Mouse (Mus musculus) lung, adult 2 months (tissue): ENCODE measurements around the gene Ccnk.

ENCODE experiments used
- CTCF ChIP-seq: fragments of 200-500 bp; IDR thresholded peaks from 2 replicates; pipeline ENCODE4 v1.5.1; 2011; ENCODE audit warnings: mild to moderate bottlenecking, low read length, control low read depth; ENCODE audit not compliant: insufficient read depth
- POLR2A ChIP-seq: fragments of 200-500 bp; IDR thresholded peaks from 2 replicates; pipeline ENCODE4 v1.6.1; 2011; ENCODE audit warnings: low read depth, mild to moderate bottlenecking, control low read depth, low read length, borderline replicate concordance; ENCODE audit errors: extremely low read depth

DNA sequence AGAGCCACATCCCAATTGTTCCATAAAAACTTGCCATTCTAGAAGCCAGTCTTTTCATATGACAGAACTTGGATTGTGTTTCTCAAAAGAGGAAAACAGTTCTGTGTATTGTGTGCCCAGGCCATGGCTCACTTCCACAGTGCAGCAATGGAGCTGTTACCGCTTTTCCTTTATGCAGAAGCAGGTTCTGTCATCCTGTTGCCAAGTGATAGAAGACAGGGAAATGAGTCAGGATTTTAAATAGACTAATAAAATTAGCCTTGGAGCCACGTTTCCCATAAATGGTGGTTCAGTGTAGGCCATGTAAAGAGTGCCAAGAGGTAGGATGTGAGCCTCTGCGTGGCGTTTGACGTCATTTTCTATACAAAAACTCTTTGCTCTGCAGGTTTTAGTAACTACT is 14.5 kb downstream of the Ccnk start:
- no peak for TF ChIP-seq POLR2A
- TF ChIP-seq CTCF = no peak
